Mouse (Mus musculus): ENCODE results near the gene Lpgat1. TPM values are rescaled to one million over a fixed set of nuclear protein-coding genes. Genes with fewer than 3 reads are reported as not detected.

The Lpgat1 gene
- polyA plus RNA-seq, 1 experiment from 2014 or later, result 65.6 TPM

GRCm38 (mm10) chr1:191814935-191815334, 97.3 kb downstream of the Lpgat1 start:
- H3K9me3 ChIP-seq (ENCODE audit: control insufficient read depth, low read length), result no peaks in the 10 kb centered on the region
- no peak overlapping the region for H3K4me2 ChIP-seq (ENCODE audit: low read length)
- 49% methylated on average over 5 of the region's 5 CpGs for WGBS
- H3K36me3 ChIP-seq (ENCODE audit: control insufficient read depth, insufficient read depth, low read length), result no peaks in the 10 kb centered on the region
- ATAC-seq (ENCODE audit: insufficient number of reproducible peaks, insufficient read depth, low FRiP score, low read depth), result no peak
- H3K4me1 ChIP-seq (ENCODE audit: control insufficient read depth in 2 of 2, insufficient read depth in 2 of 2, low read length in 2 of 2), result no peaks in the 10 kb centered on the region
- H3K27me3 ChIP-seq (ENCODE audit: control insufficient read depth, insufficient read depth, low read length), result no peaks in the 10 kb centered on the region
- H3K4me3 ChIP-seq (ENCODE audit: control insufficient read depth in 1 of 2, insufficient read depth in 1 of 2, low read depth in 1 of 2, low read length in 2 of 2), result no peak overlapping the region
- no peak overlapping the region for H3K9ac ChIP-seq (ENCODE audit: low read length)
- no peak overlapping the region for H3K27ac ChIP-seq (replicated peaks in 1 of 2; ENCODE audit: control insufficient read depth in 1 of 2, insufficient read depth in 1 of 2, low read depth in 2 of 2, low read length in 2 of 2)

- Histone ChIP-seq H3K36me3 (ENCODE audit: control insufficient read depth, insufficient read depth, low read length) (no peaks in the 10 kb centered on the region), H3K4me3 (ENCODE audit: control insufficient read depth in 1 of 2, insufficient read depth in 1 of 2, low read depth in 1 of 2, low read length in 2 of 2) (no peak overlapping the region), H3K4me1 (ENCODE audit: control insufficient read depth in 2 of 2, insufficient read depth in 2 of 2, low read length in 2 of 2) (peaks cover 3 to 4% of the 10 kb centered on the region in 2 experiments; a peak in 2 of 4 replicates), H3K4me2 (ENCODE audit: low read length) (no peak overlapping the region), H3K9me3 (ENCODE audit: control insufficient read depth, low read length) (no peaks in the 10 kb centered on the region), H3K27ac (replicated peaks in 1 of 2; ENCODE audit: control insufficient read depth in 1 of 2, insufficient read depth in 1 of 2, low read depth in 2 of 2, low read length in 2 of 2) (no peak overlapping the region), H3K9ac (ENCODE audit: low read length) (no peak overlapping the region), H3K27me3 (ENCODE audit: control insufficient read depth, insufficient read depth, low read length) (no peaks in the 10 kb centered on the region)
- 73% methylated on average over 3 of the region's 3 CpGs for WGBS
- ATAC-seq (ENCODE audit: insufficient number of reproducible peaks, insufficient read depth, low FRiP score, low read depth), result no peak
Observed at GRCm38 (mm10) chr1:191816596-191816995, 99.0 kb downstream of the Lpgat1 start.

- Histone ChIP-seq H3K9ac (ENCODE audit: low read length) (no peak overlapping the region), H3K36me3 (ENCODE audit: control insufficient read depth, insufficient read depth, low read length) (no peaks in the 10 kb centered on the region; the same call in 1 of the 2 replicates), H3K4me2 (ENCODE audit: low read length) (peak overlapping the region; percentile 16; the same call in 1 of the 2 replicates), H3K27me3 (ENCODE audit: control insufficient read depth, insufficient read depth, low read length) (no peaks in the 10 kb centered on the region), H3K9me3 (ENCODE audit: control insufficient read depth, low read length) (no peaks in the 10 kb centered on the region), H3K27ac (replicated peaks in 1 of 2; ENCODE audit: control insufficient read depth in 1 of 2, insufficient read depth in 1 of 2, low read depth in 2 of 2, low read length in 2 of 2) (no peak overlapping the region), H3K4me1 (ENCODE audit: control insufficient read depth in 2 of 2, insufficient read depth in 2 of 2, low read length in 2 of 2) (peaks cover 3 to 12% of the 10 kb centered on the region in 2 experiments; a peak in 3 of 4 replicates), H3K4me3 (ENCODE audit: control insufficient read depth in 1 of 2, insufficient read depth in 1 of 2, low read depth in 1 of 2, low read length in 2 of 2) (no peak overlapping the region)
- WGBS, result 34% methylated on average over 19 of the region's 19 CpGs
- ATAC-seq (ENCODE audit: insufficient number of reproducible peaks, insufficient read depth, low FRiP score, low read depth), result no peak
Observed at GRCm38 (mm10) chr1:191817418-191818144, 99.9 kb downstream of the Lpgat1 start.

- no peaks in the 10 kb centered on the region for H3K27me3 ChIP-seq (ENCODE audit: control insufficient read depth, insufficient read depth, low read length)
- 29% methylated on average over 6 of the region's 6 CpGs for WGBS
Observed at GRCm38 (mm10) chr1:191818145-191818631, 100.6 kb downstream of the Lpgat1 start.

GRCm38 (mm10) chr1:191819026-191819425, 101.4 kb downstream of the Lpgat1 start:
- peaks cover 14% of the 10 kb centered on the region for H3K36me3 ChIP-seq (ENCODE audit: control insufficient read depth, insufficient read depth, low read length)
- ATAC-seq (ENCODE audit: insufficient number of reproducible peaks, insufficient read depth, low FRiP score, low read depth), result no peak
- no peak overlapping the region for H3K4me3 ChIP-seq (ENCODE audit: control insufficient read depth in 1 of 2, insufficient read depth in 1 of 2, low read depth in 1 of 2, low read length in 2 of 2)
- H3K4me1 ChIP-seq (ENCODE audit: control insufficient read depth in 2 of 2, insufficient read depth in 2 of 2, low read length in 2 of 2), result peaks cover 3 to 12% of the 10 kb centered on the region in 2 experiments; a peak in 3 of 4 replicates
- no peak overlapping the region for H3K27ac ChIP-seq (replicated peaks in 1 of 2; ENCODE audit: control insufficient read depth in 1 of 2, insufficient read depth in 1 of 2, low read depth in 2 of 2, low read length in 2 of 2)
- H3K9ac ChIP-seq (ENCODE audit: low read length), result no peak overlapping the region
- H3K4me2 ChIP-seq (ENCODE audit: low read length), result no peak overlapping the region
- no peaks in the 10 kb centered on the region for H3K9me3 ChIP-seq (ENCODE audit: control insufficient read depth, low read length)
- H3K27me3 ChIP-seq (ENCODE audit: control insufficient read depth, insufficient read depth, low read length), result no peaks in the 10 kb centered on the region

More at GRCm38 (mm10) chr1:191818145-191818631, 100.6 kb downstream of the Lpgat1 start:
- no peak overlapping the region for H3K9ac ChIP-seq (ENCODE audit: low read length)
- peaks cover 6% of the 10 kb centered on the region for H3K36me3 ChIP-seq (ENCODE audit: control insufficient read depth, insufficient read depth, low read length)
- no peak overlapping the region for H3K4me3 ChIP-seq (ENCODE audit: control insufficient read depth in 1 of 2, insufficient read depth in 1 of 2, low read depth in 1 of 2, low read length in 2 of 2)
- no peak for ATAC-seq (ENCODE audit: insufficient number of reproducible peaks, insufficient read depth, low FRiP score, low read depth)
- H3K4me1 ChIP-seq (ENCODE audit: control insufficient read depth in 2 of 2, insufficient read depth in 2 of 2, low read length in 2 of 2), result peaks cover 3 to 12% of the 10 kb centered on the region in 2 experiments; a peak in 3 of 4 replicates
- H3K4me2 ChIP-seq (ENCODE audit: low read length), result peak overlapping the region; percentile 16; the same call in 1 of the 2 replicates
- H3K9me3 ChIP-seq (ENCODE audit: control insufficient read depth, low read length), result no peaks in the 10 kb centered on the region
- no peak overlapping the region for H3K27ac ChIP-seq (replicated peaks in 1 of 2; ENCODE audit: control insufficient read depth in 1 of 2, insufficient read depth in 1 of 2, low read depth in 2 of 2, low read length in 2 of 2)

GRCm38 (mm10) chr1:191820951-191821325, 103.3 kb downstream of the Lpgat1 start:
- Histone ChIP-seq H3K27me3 (ENCODE audit: control insufficient read depth, insufficient read depth, low read length) (no peaks in the 10 kb centered on the region), H3K4me2 (ENCODE audit: low read length) (peak overlapping the region; percentile 88), H3K27ac (replicated peaks in 1 of 2; ENCODE audit: control insufficient read depth in 1 of 2, insufficient read depth in 1 of 2, low read depth in 2 of 2, low read length in 2 of 2) (no peak overlapping the region), H3K9ac (ENCODE audit: low read length) (peak overlapping the region; percentile 66), H3K4me3 (ENCODE audit: control insufficient read depth in 1 of 2, insufficient read depth in 1 of 2, low read depth in 1 of 2, low read length in 2 of 2) (peak overlapping the region; percentile 67 to 76), H3K36me3 (ENCODE audit: control insufficient read depth, insufficient read depth, low read length) (peaks cover 33% of the 10 kb centered on the region), H3K4me1 (ENCODE audit: control insufficient read depth in 2 of 2, insufficient read depth in 2 of 2, low read length in 2 of 2) (peaks cover 3 to 12% of the 10 kb centered on the region in 2 experiments; a peak in 3 of 4 replicates), H3K9me3 (ENCODE audit: control insufficient read depth, low read length) (no peaks in the 10 kb centered on the region)
- WGBS, result 6% methylated on average over 15 of the region's 15 CpGs
- ATAC-seq (ENCODE audit: insufficient number of reproducible peaks, insufficient read depth, low FRiP score, low read depth), result no peak; the same call in 1 of the 2 replicates

- ATAC-seq (ENCODE audit: insufficient number of reproducible peaks, insufficient read depth, low FRiP score, low read depth), result peak; percentile 88
- peak within 1 kb of the TSS; percentile 67 to 76 for H3K4me3 ChIP-seq (ENCODE audit: control insufficient read depth in 1 of 2, insufficient read depth in 1 of 2, low read depth in 1 of 2, low read length in 2 of 2)
- WGBS, result under 1% methylated on average over 79 of the region's 79 CpGs
- no peaks in the 10 kb centered on the region for H3K27me3 ChIP-seq (ENCODE audit: control insufficient read depth, insufficient read depth, low read length)
- H3K9ac ChIP-seq (ENCODE audit: low read length), result peak within 1 kb of the TSS; percentile 78
- H3K27ac ChIP-seq (replicated peaks in 1 of 2; ENCODE audit: control insufficient read depth in 1 of 2, insufficient read depth in 1 of 2, low read depth in 2 of 2, low read length in 2 of 2), result peak within 1 kb of the TSS; percentile 63 to 69
- peaks cover 3 to 12% of the 10 kb centered on the region in 2 experiments; a peak in 3 of 4 replicates for H3K4me1 ChIP-seq (ENCODE audit: control insufficient read depth in 2 of 2, insufficient read depth in 2 of 2, low read length in 2 of 2)
- no peaks in the 10 kb centered on the region for H3K9me3 ChIP-seq (ENCODE audit: control insufficient read depth, low read length)
- H3K4me2 ChIP-seq (ENCODE audit: low read length), result peak within 1 kb of the TSS; percentile 88
- peaks cover 38% of the 10 kb centered on the region for H3K36me3 ChIP-seq (ENCODE audit: control insufficient read depth, insufficient read depth, low read length)
Observed at GRCm38 (mm10) chr1:191821326-191822091, 103.9 kb downstream of the Lpgat1 start, which contains the start of gene Nek2. Gene Nek2, plus strand, starts transcription at chr1:191821444.

Data from heart, embryonic 14.5 days (tissue).